Comparison of ENCODE assay signal across 27 mouse cellular contexts in the genomic region with DNA sequence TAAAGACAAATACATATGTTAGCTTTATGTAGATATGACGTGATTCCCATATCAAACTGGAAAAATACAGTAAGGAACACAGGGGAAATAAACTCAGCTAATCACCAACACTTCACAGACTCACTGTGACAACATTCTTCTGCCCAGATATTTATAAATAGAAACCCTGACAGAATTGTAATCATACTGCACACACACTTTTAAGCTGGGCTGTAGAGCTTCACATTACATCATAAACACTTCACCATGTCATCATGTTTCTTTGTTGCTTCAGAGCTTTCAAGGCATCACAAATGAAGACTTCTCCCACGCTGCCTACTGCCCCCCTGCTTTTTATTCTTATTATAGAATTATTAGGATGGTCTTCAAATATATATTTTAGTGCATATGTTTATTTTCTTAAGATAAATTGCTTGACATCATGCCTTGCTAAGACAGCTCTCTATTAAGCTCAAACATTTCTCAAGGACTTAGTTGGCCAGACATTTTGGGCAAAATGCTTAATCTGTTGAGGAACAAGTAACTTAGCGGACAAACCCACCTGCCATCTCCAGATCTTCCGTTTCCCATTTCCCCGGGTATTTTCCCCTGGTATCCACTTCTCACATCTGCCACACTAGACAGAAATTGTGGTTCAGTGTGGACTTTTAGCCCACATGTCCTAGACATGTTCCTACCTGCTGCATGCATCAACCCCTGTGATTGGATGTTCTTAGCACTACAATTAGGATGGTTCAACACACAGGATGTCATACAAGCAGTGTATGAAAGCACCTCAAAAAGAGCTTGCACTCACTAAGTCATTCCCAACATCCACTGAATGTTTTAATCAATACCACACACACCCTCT. TPM values are rescaled to one million over a fixed set of nuclear protein-coding genes. Genes with fewer than 3 reads are reported as not detected.
A peak's percentile ranks its signal among the peaks of the same experiment; 100 is the strongest.
DNase-seq lines count a peak whose midpoint lies in the region; ATAC-seq lines count a peak whose summit lies in the region.
"Had no signal": no experiment of that assay in that cellular context is flagged by ENCODE, and none has a peak within 500 bp of the region (broad histone marks: within the 10 kb centered on the region; RNA-seq: fewer than 3 reads in every experiment).

No protein-coding gene starts in this region.

- H3K4me3 ChIP-seq in heart, embryonic 11.5 days (ENCODE audit: low read depth, low read length): no peak overlapping the region
- H3K4me3 ChIP-seq in limb, embryonic 15.5 days: no peak overlapping the region
- H3K4me3 ChIP-seq in limb, embryonic 10.5 days: no peak overlapping the region
- no peak overlapping the region for H3K4me3 ChIP-seq in embryonic facial prominence, embryonic 14.5 days (ENCODE audit: low read depth, low read length)
- no peak overlapping the region for H3K4me3 ChIP-seq in stomach, embryonic 14.5 days (ENCODE audit: low read depth, low read length)
- H3K4me3 ChIP-seq in liver, embryonic 11.5 days (ENCODE audit: low read depth, low read length): no peak overlapping the region
- H3K4me3 ChIP-seq: forebrain, embryonic 12.5 days; hindbrain, embryonic 10.5 days; left cerebral cortex, adult 2 months; liver, embryonic 12.5 days; midbrain, embryonic 10.5 days had no signal

- no peak for DNase-seq in heart, adult 18-20 months
- DNase-seq in limb, embryonic 10.5 days (ENCODE audit: low spot score): no peak
- no peak for DNase-seq in embryonic facial prominence, embryonic 14.5 days (ENCODE audit: low spot score)
- DNase-seq in liver, embryonic 11.5 days (ENCODE audit: low spot score): no peak
- no peak for DNase-seq in layer of hippocampus, adult 11-12 months (ENCODE audit: low spot score)
- DNase-seq: adrenal gland, postnatal 36 days; B cell, adult 2 months; cerebellum, adult 11-12 months; cerebellum, postnatal 25 days; embryo, embryonic 11 days; gastrocnemius, postnatal 14 days; kidney, adult 8-10 months; kidney, postnatal 25 days; layer of hippocampus, adult 9-11 months; left cerebral cortex, postnatal 4 days; lung, postnatal 4 days; right cerebral cortex, postnatal 4 days; thymus, postnatal 25 days had no signal

- H3K27ac ChIP-seq in heart, embryonic 11.5 days (ENCODE audit: low read depth, low read length): peak overlapping the region; percentile 94
- peak overlapping the region; percentile 52 for H3K27ac ChIP-seq in limb, embryonic 15.5 days
- H3K27ac ChIP-seq in limb, embryonic 10.5 days: no peak overlapping the region
- peak overlapping the region; percentile 92; the same call in 1 of the 2 replicates for H3K27ac ChIP-seq in embryonic facial prominence, embryonic 14.5 days (replicated peaks; ENCODE audit: low read depth, low read length)
- peak overlapping the region; percentile 4; the same call in 1 of the 2 replicates for H3K27ac ChIP-seq in stomach, embryonic 14.5 days (ENCODE audit: low read length)
- H3K27ac ChIP-seq in liver, embryonic 11.5 days (ENCODE audit: low read depth, low read length): no peak overlapping the region
- H3K27ac ChIP-seq: forebrain, embryonic 12.5 days; hindbrain, embryonic 10.5 days; hindbrain, postnatal 0 days; left cerebral cortex, adult 2 months; liver, embryonic 12.5 days; midbrain, embryonic 10.5 days had no signal

- WGBS in heart, embryonic 11.5 days (ENCODE audit: insufficient replicate concordance): 54% methylated on average over 5 of the region's 5 CpGs
- WGBS in limb, embryonic 15.5 days: 75% methylated on average over 5 of the region's 5 CpGs
- WGBS in limb, embryonic 10.5 days: 94% methylated on average over 5 of the region's 5 CpGs
- 73% methylated on average over 5 of the region's 5 CpGs for WGBS in embryonic facial prominence, embryonic 14.5 days
- WGBS in stomach, embryonic 14.5 days: 70% methylated on average over 5 of the region's 5 CpGs
- 86% methylated on average over 5 of the region's 5 CpGs for WGBS in liver, embryonic 11.5 days

- H3K27me3 ChIP-seq in heart, embryonic 11.5 days (ENCODE audit: control insufficient read depth, insufficient read depth, low read length): no peaks in the 10 kb centered on the region
- no peaks in the 10 kb centered on the region for H3K27me3 ChIP-seq in limb, embryonic 15.5 days
- H3K27me3 ChIP-seq in limb, embryonic 10.5 days (ENCODE audit: low read depth, poor library complexity, severe bottlenecking): no peaks in the 10 kb centered on the region
- no peaks in the 10 kb centered on the region for H3K27me3 ChIP-seq in embryonic facial prominence, embryonic 14.5 days (replicated peaks; ENCODE audit: control insufficient read depth, insufficient read depth, low read length)
- no peaks in the 10 kb centered on the region for H3K27me3 ChIP-seq in stomach, embryonic 14.5 days (ENCODE audit: control insufficient read depth, insufficient read depth, low read length)
- no peaks in the 10 kb centered on the region for H3K27me3 ChIP-seq in liver, embryonic 11.5 days (replicated peaks; ENCODE audit: control insufficient read depth, insufficient read depth, low read length)
- H3K27me3 ChIP-seq: liver, embryonic 12.5 days had no signal

- peaks cover 64% of the 10 kb centered on the region for H3K4me1 ChIP-seq in heart, embryonic 11.5 days (ENCODE audit: control insufficient read depth, insufficient read depth, low read length)
- H3K4me1 ChIP-seq in limb, embryonic 15.5 days: peaks cover 71% of the 10 kb centered on the region
- H3K4me1 ChIP-seq in limb, embryonic 10.5 days: peaks cover 48% of the 10 kb centered on the region
- peaks cover 67% of the 10 kb centered on the region for H3K4me1 ChIP-seq in embryonic facial prominence, embryonic 14.5 days (ENCODE audit: control insufficient read depth, insufficient read depth, low read length)
- H3K4me1 ChIP-seq in stomach, embryonic 14.5 days (ENCODE audit: control insufficient read depth, insufficient read depth, low read length): peaks cover 35% of the 10 kb centered on the region
- H3K4me1 ChIP-seq in liver, embryonic 11.5 days (replicated peaks; ENCODE audit: control insufficient read depth, insufficient read depth, low read length): peaks cover 9% of the 10 kb centered on the region

- no peak; the same call in 1 of the 2 replicates for ATAC-seq in heart, embryonic 11.5 days (replicated peaks; ENCODE audit: insufficient number of reproducible peaks, low FRiP score, low TSS enrichment)
- ATAC-seq in limb, embryonic 15.5 days (ENCODE audit: insufficient number of reproducible peaks, low FRiP score, low TSS enrichment, low read depth): no peak
- no peak for ATAC-seq in embryonic facial prominence, embryonic 14.5 days (ENCODE audit: low read depth)
- ATAC-seq in stomach, embryonic 14.5 days (ENCODE audit: insufficient number of reproducible peaks, insufficient read depth, low FRiP score, low read depth): no peak
- ATAC-seq in liver, embryonic 11.5 days (replicated peaks; ENCODE audit: low FRiP score): no peak
- ATAC-seq: hindbrain, postnatal 0 days; liver, embryonic 12.5 days had no signal

- peaks cover 7% of the 10 kb centered on the region for H3K36me3 ChIP-seq in heart, embryonic 11.5 days (ENCODE audit: control insufficient read depth, insufficient read depth, low read length)
- 0 out of 2 replicates have a peak, but pooled peaks cover 3% of the 10 kb centered on the region for H3K36me3 ChIP-seq in limb, embryonic 15.5 days
- H3K36me3 ChIP-seq in limb, embryonic 10.5 days: peaks cover 85% of the 10 kb centered on the region
- peaks cover 30% of the 10 kb centered on the region for H3K36me3 ChIP-seq in embryonic facial prominence, embryonic 14.5 days (ENCODE audit: control insufficient read depth, insufficient read depth, low read length)
- H3K36me3 ChIP-seq in stomach, embryonic 14.5 days (ENCODE audit: control insufficient read depth, insufficient read depth, low read length): peaks cover 15% of the 10 kb centered on the region; the same call in 1 of the 2 replicates
- peaks cover 2% of the 10 kb centered on the region; the same call in 1 of the 2 replicates for H3K36me3 ChIP-seq in liver, embryonic 11.5 days (ENCODE audit: control insufficient read depth, insufficient read depth, low read length)

- no peaks in the 10 kb centered on the region for H3K9me3 ChIP-seq in heart, embryonic 11.5 days (replicated peaks; ENCODE audit: control insufficient read depth, low read length)
- H3K9me3 ChIP-seq in limb, embryonic 15.5 days: no peaks in the 10 kb centered on the region
- no peaks in the 10 kb centered on the region for H3K9me3 ChIP-seq in limb, embryonic 10.5 days (replicated peaks)
- no peaks in the 10 kb centered on the region for H3K9me3 ChIP-seq in embryonic facial prominence, embryonic 14.5 days (ENCODE audit: control insufficient read depth, low read length)
- no peaks in the 10 kb centered on the region for H3K9me3 ChIP-seq in stomach, embryonic 14.5 days (ENCODE audit: control insufficient read depth, low read depth, low read length)
- no peaks in the 10 kb centered on the region for H3K9me3 ChIP-seq in liver, embryonic 11.5 days (ENCODE audit: control insufficient read depth, low read length)
- H3K9me3 ChIP-seq: forebrain, embryonic 12.5 days; hindbrain, embryonic 10.5 days; liver, embryonic 12.5 days; midbrain, embryonic 10.5 days had no signal

- no peak overlapping the region for H3K9ac ChIP-seq in heart, embryonic 11.5 days (ENCODE audit: low read depth, low read length)
- H3K9ac ChIP-seq in limb, embryonic 15.5 days: no peak overlapping the region
- no peak overlapping the region for H3K9ac ChIP-seq in embryonic facial prominence, embryonic 14.5 days (ENCODE audit: low read depth, low read length)
- H3K9ac ChIP-seq in stomach, embryonic 14.5 days (replicated peaks; ENCODE audit: low read depth, low read length): no peak overlapping the region
- no peak overlapping the region for H3K9ac ChIP-seq in liver, embryonic 11.5 days (ENCODE audit: low read depth, low read length)
- H3K9ac ChIP-seq: forebrain, embryonic 12.5 days; liver, embryonic 12.5 days had no signal

- no peak overlapping the region for H3K4me2 ChIP-seq in heart, embryonic 11.5 days
- H3K4me2 ChIP-seq in limb, embryonic 15.5 days: no peak overlapping the region
- no peak overlapping the region for H3K4me2 ChIP-seq in embryonic facial prominence, embryonic 14.5 days (ENCODE audit: low read depth, low read length)
- no peak overlapping the region for H3K4me2 ChIP-seq in stomach, embryonic 14.5 days (replicated peaks; ENCODE audit: low read depth, low read length)
- H3K4me2 ChIP-seq in liver, embryonic 11.5 days: no peak overlapping the region
- H3K4me2 ChIP-seq: forebrain, embryonic 12.5 days; liver, embryonic 12.5 days had no signal

RNA-seq across cellular contexts. Expression of a gene that starts 59.5 kb away (rescaled TPM):
- polyA plus RNA-seq in heart, embryonic 11.5 days (2014; fragmentation: Nextera tagmentation; extraction: Ambion mirVana): 39.7 and 44.5 TPM in 2 replicates
- 1 to 10 TPM; 1.3 to 1.9 TPM for total RNA-seq in heart, adult 18-20 months (2021)
- 17.6 and 35.9 TPM in 2 replicates for polyA plus RNA-seq in limb, embryonic 15.5 days (2015; fragmentation: Nextera tagmentation; extraction: Ambion mirVana)
- 5.5 and 6.2 TPM in 2 replicates for polyA plus RNA-seq in limb, embryonic 10.5 days (2016; fragmentation: Nextera tagmentation; extraction: Ambion mirVana)
- polyA plus RNA-seq in embryonic facial prominence, embryonic 14.5 days (2014; fragmentation: Nextera tagmentation; extraction: Ambion mirVana): 32.5 and 48.4 TPM in 2 replicates
- 36.7 and 47.2 TPM in 2 replicates for polyA plus RNA-seq in stomach, embryonic 14.5 days (2014; fragmentation: Nextera tagmentation; extraction: Ambion mirVana)
- 15.9 and 17.2 TPM in 2 replicates for polyA plus RNA-seq in liver, embryonic 11.5 days (2014; fragmentation: Nextera tagmentation; extraction: Ambion mirVana)

Comparison
In these comparisons a context has a peak if more than half of its experiments do, and no peak if none do; other contexts are left out.
1. H3K27ac ChIP-seq: peak in heart, embryonic 11.5 days (single experiment), limb, embryonic 15.5 days (single experiment), embryonic facial prominence, embryonic 14.5 days (single experiment) and stomach, embryonic 14.5 days (single experiment); none in limb, embryonic 10.5 days (single experiment) and liver, embryonic 11.5 days (single experiment).